Mouse (Mus musculus): Measurements from ENCODE around the gene Hk1. TPM values are rescaled to one million over a fixed set of nuclear protein-coding genes. Genes with fewer than 3 reads are reported as not detected.

The Hk1 gene
- polyA plus RNA-seq, 1 experiment from 2014 or later, result 38.5 TPM

DNA sequence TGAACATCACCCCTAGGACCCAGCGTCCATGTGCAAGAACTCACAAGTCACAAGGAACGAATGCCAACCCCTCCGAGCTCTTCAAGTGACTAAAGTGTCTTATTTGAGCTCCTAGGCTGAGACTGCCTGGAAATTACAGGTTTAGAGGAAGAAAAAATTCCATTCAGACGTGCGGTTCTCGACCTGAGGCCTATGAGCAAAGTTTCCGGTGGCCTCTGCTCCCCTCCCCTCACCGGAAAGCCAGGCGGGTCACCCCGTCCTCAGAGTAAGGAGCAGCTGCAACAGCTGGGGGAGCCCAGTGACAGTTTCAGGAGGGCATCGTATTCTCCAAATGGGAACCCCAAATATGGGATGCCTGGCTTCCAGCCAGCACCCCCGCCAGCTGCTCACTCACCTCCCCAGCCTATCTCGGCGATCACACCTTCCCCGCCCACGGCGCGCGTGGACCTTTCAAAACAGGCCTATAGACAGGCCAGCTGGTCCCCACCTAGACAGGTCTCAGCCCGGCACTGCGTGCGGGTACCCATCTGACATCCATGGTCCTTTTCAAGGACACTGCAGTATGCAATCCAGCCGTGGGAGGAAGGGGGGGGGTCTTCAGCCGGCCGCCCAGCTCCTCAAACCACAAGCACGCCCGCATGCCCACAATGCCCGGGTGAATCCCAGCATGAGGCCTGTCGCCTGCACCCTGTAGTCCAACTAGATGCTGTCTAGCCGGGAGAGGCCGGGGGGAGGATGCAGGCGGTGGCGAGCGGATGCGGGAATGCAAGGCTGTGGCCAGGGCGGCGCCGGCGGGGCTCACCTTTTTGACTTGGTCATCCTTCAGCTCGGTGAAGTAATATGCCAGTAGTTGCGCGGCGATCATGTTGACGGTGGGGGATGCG is 40.3 kb downstream of the Hk1 start:
- Histone ChIP-seq H3K9me3 (no peaks in the 10 kb centered on the region), H3K4me1 (peaks cover 42% of the 10 kb centered on the region), H3K36me3 (replicated peaks) (no peaks in the 10 kb centered on the region), H3K4me2 (peak overlapping the region; percentile 92), H3K4me3 (replicated peaks) (peak overlapping the region; percentile 59), H3K27me3 (0 out of 2 replicates have a peak, but pooled peaks cover 3% of the 10 kb centered on the region), H3K27ac (peak overlapping the region; percentile 91; the same call in 1 of the 2 replicates), H3K9ac (peak overlapping the region; percentile 66)
- peak; percentile 56 for ATAC-seq (ENCODE audit: low FRiP score)
- WGBS, result 3% methylated on average over 45 of the region's 45 CpGs

DNA sequence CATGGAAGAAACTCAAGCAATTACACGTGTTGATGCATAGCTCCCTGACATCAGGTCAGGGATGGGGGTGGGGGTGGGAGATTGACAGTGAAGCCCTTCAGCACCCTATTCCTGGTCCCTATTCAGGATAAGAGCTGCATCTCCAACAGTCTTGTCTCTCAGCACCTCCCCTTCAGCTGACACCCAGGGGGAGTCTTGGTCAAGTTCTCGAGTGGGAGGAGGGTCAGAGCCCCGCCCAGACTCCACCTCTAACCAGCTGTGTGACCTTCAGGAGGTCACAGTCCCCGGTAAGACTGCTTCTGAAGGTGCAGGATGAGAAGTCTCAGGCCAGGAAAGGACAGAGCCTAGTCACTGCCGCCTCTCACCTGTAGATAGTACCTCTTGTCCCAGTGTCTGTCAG is 41.1 kb downstream of the Hk1 start:
- ATAC-seq (ENCODE audit: low FRiP score), result no peak
- Histone ChIP-seq H3K9me3 (no peaks in the 10 kb centered on the region), H3K4me1 (peaks cover 42% of the 10 kb centered on the region), H3K27ac (no peak overlapping the region), H3K27me3 (0 out of 2 replicates have a peak, but pooled peaks cover 3% of the 10 kb centered on the region), H3K36me3 (replicated peaks) (no peaks in the 10 kb centered on the region), H3K4me2 (peak overlapping the region; percentile 92), H3K9ac (no peak overlapping the region), H3K4me3 (replicated peaks) (peak overlapping the region; percentile 59)
- 30% methylated on average over 5 of the region's 5 CpGs for WGBS

DNA sequence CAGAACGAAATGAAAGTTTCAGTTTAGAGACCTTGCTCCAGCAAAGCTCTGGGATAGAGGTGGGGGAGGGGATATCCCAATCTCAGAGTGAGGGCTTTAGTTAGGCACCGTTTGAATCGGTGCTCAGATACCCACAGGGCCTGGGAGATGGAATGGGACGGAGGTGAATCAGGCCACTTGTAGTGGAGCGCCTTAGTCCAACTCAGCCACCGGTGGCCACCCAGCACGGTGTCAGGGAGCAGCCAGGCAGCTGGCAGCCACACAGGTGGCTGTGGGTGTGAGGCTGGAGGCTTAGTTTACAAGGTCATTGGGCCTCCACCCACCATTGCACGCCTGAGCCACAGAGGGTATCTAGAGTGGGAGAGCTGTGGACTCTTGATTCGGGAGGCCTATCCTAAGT is 41.5 kb downstream of the Hk1 start:
- Histone ChIP-seq H3K27ac (no peak overlapping the region), H3K4me3 (replicated peaks) (no peak overlapping the region), H3K27me3 (0 out of 2 replicates have a peak, but pooled peaks cover 3% of the 10 kb centered on the region), H3K4me1 (peaks cover 42% of the 10 kb centered on the region), H3K4me2 (no peak overlapping the region), H3K9me3 (no peaks in the 10 kb centered on the region), H3K9ac (no peak overlapping the region), H3K36me3 (replicated peaks) (no peaks in the 10 kb centered on the region)
- 24% methylated on average over 9 of the region's 9 CpGs for WGBS
- no peak for ATAC-seq (ENCODE audit: low FRiP score)

DNA sequence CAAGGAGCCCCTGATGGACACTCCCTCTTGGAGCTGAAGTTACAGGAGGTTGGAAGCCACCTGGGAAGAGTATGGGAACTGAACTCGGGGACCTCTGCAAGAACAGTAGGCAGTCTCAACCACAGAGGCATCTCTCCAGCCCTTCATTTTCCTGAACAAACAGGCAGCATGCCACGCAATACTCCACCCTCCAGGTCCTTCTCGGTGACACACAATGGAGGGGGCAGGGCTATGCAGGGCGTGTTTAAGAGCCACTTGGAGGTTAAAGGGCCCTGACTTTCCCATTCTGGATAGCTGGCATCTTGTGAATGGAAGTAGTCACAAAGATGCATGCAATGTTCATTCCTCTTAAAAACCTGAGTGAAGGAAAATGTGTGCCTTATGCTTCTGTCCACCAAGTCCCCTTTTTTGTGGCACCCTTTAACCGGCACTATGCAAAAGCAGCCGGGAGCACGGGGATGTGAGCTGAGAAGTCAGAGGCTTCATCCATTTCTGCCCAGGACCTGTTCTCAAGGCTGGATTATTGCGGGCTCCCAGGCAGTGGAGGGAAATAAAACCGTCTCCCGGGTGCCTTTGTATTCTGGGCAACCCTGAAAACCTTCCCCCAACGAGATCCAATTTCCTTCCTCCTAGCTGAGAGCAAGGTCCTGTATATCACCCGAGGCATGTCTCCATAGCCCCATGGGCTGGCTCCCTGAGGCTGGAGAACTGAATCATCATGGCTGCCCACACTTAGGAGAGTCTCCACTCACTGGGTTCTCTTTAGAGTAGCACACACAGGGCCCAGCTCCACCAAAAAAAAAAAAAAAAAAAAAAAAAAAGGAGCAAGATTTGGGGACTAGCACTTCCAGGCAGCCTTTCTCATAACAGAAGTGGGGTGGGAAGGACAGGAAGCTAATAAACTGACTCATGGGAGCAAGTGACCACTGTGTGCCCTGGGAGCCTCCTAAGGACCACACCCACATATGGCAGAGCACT is 42.8 kb downstream of the Hk1 start:
- no peaks in the 10 kb centered on the region for H3K9me3 ChIP-seq
- 0 out of 2 replicates have a peak, but pooled peaks cover 3% of the 10 kb centered on the region for H3K27me3 ChIP-seq
- no peak overlapping the region for H3K9ac ChIP-seq
- H3K27ac ChIP-seq, result no peak overlapping the region
- ATAC-seq (ENCODE audit: low FRiP score), result no peak
- H3K4me3 ChIP-seq (replicated peaks), result no peak overlapping the region
- peaks cover 42% of the 10 kb centered on the region for H3K4me1 ChIP-seq
- 16% methylated on average over 12 of the region's 12 CpGs for WGBS
- no peaks in the 10 kb centered on the region for H3K36me3 ChIP-seq (replicated peaks)
- no peak overlapping the region for H3K4me2 ChIP-seq

DNA sequence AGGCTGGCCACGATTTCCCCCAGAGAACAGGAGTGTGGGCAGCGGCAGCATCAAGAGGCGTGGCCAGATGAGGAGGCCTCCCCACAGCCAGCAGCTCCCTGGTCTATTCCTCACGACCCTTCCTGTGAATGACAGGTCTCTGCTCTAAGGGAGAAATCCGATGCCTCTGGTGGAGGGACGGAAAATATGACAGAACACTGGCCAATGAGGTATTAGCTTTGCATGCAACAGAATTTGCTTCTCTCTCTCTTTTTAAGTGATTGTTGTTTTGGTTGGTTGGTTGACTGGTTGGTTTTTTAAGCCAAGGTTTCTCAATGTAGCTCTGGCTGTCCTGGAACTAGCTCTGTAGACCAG is 44.3 kb downstream of the Hk1 start:
- Histone ChIP-seq H3K27ac (no peak overlapping the region), H3K36me3 (replicated peaks) (no peaks in the 10 kb centered on the region), H3K4me2 (no peak overlapping the region), H3K9ac (no peak overlapping the region; the same call in 1 of the 2 replicates), H3K4me1 (peaks cover 35% of the 10 kb centered on the region), H3K27me3 (0 out of 2 replicates have a peak, but pooled peaks cover 3% of the 10 kb centered on the region), H3K4me3 (replicated peaks) (no peak overlapping the region), H3K9me3 (no peaks in the 10 kb centered on the region)
- no peak for ATAC-seq (ENCODE audit: low FRiP score)
- WGBS, result 10% methylated on average over 6 of the region's 6 CpGs

DNA sequence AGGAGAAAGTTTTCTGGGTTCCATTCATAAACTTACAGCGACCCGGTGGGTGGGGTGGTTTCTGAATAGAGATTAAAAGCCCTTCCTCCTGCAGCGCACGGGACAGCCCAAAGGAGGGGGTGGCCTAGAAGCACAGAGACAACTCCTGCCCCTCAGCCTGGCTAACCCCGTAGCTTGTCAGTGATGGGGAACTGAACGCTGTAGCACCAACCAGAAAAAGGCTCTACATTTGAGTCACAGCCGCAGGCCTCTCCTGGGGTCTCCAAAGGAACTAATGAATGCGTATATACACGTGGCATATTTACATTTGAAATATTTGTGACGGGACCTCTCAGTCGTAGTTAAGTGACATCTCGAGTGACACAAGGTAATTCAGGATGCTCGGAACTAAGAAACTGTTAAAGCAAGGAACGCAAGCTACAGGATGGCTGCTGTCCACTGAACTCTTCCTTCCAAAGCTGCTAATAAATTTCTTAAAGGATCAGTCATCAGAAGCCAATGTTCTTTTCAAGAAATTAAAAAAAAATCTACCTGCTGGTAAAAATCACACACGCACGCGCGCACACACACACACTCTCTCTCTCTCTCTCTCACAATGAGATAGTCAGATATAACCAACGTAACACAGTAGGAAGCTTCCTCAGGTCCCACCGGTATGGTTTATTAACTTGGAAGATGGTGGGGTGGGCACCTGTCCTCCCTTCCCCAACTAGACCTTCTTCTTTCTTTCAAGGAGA is 44.9 kb downstream of the Hk1 start:
- H3K27ac ChIP-seq, result no peak overlapping the region
- H3K4me2 ChIP-seq, result no peak overlapping the region
- 0 out of 2 replicates have a peak, but pooled peaks cover 3% of the 10 kb centered on the region for H3K27me3 ChIP-seq
- H3K4me1 ChIP-seq, result peaks cover 35% of the 10 kb centered on the region
- no peak for ATAC-seq (ENCODE audit: low FRiP score)
- 40% methylated on average over 20 of the region's 20 CpGs for WGBS
- H3K9me3 ChIP-seq, result no peaks in the 10 kb centered on the region
- H3K9ac ChIP-seq, result no peak overlapping the region; the same call in 1 of the 2 replicates
- no peaks in the 10 kb centered on the region for H3K36me3 ChIP-seq (replicated peaks)
- no peak overlapping the region for H3K4me3 ChIP-seq (replicated peaks)

DNA sequence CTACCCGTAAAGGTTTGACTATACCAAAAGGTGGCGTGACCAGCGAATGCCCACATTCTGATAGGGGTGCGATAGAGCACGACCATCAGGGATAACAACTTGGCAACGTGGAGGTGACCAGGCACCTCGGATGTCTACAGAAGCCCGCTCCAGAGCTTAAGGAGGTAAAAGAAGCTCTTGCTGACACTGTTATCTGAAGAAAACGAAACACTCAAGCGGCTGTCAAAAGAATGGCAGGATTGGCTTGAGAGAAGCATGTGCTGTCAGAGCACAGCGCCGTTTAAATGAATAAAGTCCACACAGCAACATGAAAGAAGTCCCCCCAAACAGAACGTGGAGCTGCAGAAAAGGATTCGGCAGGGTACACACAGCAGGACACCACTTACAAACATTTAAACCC is 46.4 kb downstream of the Hk1 start:
- H3K27me3 ChIP-seq, result 0 out of 2 replicates have a peak, but pooled peaks cover 3% of the 10 kb centered on the region
- H3K36me3 ChIP-seq (replicated peaks), result no peaks in the 10 kb centered on the region
- no peak overlapping the region for H3K4me2 ChIP-seq
- no peak overlapping the region for H3K4me3 ChIP-seq (replicated peaks)
- peaks cover 21% of the 10 kb centered on the region for H3K4me1 ChIP-seq
- 68% methylated on average over 14 of the region's 14 CpGs for WGBS
- ATAC-seq (ENCODE audit: low FRiP score), result no peak
- no peaks in the 10 kb centered on the region for H3K9me3 ChIP-seq
- no peak overlapping the region for H3K27ac ChIP-seq
- no peak overlapping the region for H3K9ac ChIP-seq

DNA sequence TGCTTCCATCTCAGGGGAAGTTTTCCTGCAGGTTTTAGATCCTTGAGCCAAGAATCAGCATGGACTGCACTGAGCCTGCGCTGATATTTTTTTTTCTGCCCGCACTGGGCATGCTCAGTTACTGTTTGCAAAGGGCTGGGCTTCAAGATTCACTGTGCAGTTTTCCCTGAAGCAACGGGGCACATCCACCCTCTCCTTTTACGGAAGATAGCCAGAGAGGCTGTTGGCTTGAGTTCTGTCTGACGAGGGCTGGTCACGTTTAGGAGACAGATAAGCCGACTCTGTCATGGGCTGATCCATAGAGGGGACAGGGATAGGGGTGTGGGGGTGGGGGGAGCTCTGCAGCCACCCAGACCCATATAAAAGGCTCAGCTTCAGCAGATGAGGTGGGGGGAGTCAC is 47.2 kb downstream of the Hk1 start:
- Histone ChIP-seq H3K27me3 (no peaks in the 10 kb centered on the region), H3K4me2 (no peak overlapping the region), H3K9me3 (no peaks in the 10 kb centered on the region), H3K9ac (no peak overlapping the region; the same call in 1 of the 2 replicates), H3K4me3 (replicated peaks) (no peak overlapping the region), H3K4me1 (peaks cover 21% of the 10 kb centered on the region), H3K36me3 (replicated peaks) (no peaks in the 10 kb centered on the region), H3K27ac (0 out of 2 replicates have a peak overlapping the region, but pooled peaks have one; percentile 31)
- 74% methylated on average over 7 of the region's 7 CpGs for WGBS
- no peak for ATAC-seq (ENCODE audit: low FRiP score)

DNA sequence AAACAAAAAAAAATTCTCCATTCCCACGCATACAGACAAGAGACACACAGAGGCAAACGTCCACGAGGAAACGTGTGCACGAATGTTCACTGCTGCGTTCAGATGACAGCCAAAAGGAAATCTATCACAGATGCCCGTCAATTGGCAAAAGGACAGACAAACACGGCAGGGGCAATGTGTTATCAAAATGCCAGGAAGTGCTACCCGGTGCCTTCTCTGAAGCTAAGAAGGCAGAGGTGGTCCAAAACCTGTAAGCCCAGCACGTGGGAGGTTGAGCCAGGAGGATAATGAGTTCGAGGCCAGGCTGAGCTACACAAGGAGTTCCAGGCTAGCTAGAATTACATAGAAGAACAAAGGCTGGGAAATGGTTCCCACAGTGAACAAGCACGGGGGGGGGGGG is 47.9 kb downstream of the Hk1 start:
- no peak overlapping the region for H3K4me3 ChIP-seq (replicated peaks)
- peaks cover 20% of the 10 kb centered on the region for H3K4me1 ChIP-seq
- H3K27ac ChIP-seq, result no peak overlapping the region
- no peak overlapping the region for H3K9ac ChIP-seq
- no peak overlapping the region for H3K4me2 ChIP-seq
- no peaks in the 10 kb centered on the region for H3K36me3 ChIP-seq (replicated peaks)
- WGBS, result 78% methylated on average over 12 of the region's 12 CpGs
- ATAC-seq (ENCODE audit: low FRiP score), result no peak
- H3K27me3 ChIP-seq, result no peaks in the 10 kb centered on the region
- no peaks in the 10 kb centered on the region for H3K9me3 ChIP-seq

DNA sequence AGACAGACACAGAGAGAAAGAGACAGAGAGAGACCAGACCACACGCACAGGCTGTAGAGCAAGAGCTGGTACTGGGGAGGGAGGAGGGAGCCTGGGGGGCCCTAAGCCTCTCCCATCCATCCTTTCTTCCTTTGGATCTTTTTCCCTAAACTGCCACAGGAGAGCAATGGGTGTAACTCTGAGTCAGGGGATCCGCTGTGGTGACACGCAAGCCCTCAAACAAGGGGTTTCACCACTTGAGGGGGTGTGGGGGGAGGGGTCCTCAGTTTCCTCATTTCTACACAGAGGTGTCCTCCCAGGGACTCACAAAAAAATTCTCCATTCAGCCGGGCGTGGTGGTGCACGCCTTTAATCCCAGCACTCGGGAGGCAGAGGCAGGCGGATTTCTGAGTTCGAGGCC is 48.4 kb downstream of the Hk1 start:
- no peak overlapping the region for H3K4me3 ChIP-seq (replicated peaks)
- no peak overlapping the region for H3K4me2 ChIP-seq
- H3K27ac ChIP-seq, result no peak overlapping the region
- WGBS, result 90% methylated on average over 9 of the region's 9 CpGs
- H3K9me3 ChIP-seq, result no peaks in the 10 kb centered on the region
- H3K27me3 ChIP-seq, result no peaks in the 10 kb centered on the region
- no peak overlapping the region for H3K9ac ChIP-seq
- no peak for ATAC-seq (ENCODE audit: low FRiP score)
- no peaks in the 10 kb centered on the region for H3K36me3 ChIP-seq (replicated peaks)
- peaks cover 16% of the 10 kb centered on the region for H3K4me1 ChIP-seq

DNA sequence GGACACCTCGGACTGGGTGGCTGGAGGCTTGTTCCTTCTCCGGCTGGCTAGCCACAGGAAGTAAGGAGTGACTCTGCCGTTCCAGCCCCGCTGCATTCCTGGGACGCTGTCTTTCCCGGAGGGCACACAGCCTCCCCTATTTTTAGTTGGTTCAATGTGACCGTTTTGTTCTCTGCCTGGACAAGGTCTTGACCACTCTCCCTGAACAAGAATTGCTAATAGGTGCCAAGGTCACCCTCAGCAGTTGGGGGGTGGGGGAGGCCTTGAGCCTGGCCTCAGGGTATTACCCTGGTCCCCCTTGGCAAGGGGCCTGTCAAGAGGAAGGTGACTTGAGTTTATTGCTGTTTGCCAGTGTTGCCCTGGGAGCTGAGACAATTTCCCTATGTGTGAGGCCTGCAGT is 49.9 kb downstream of the Hk1 start:
- H3K27me3 ChIP-seq, result no peaks in the 10 kb centered on the region

More for the DNA sequence above, 49.9 kb downstream of the Hk1 start:
- H3K4me1 ChIP-seq, result peaks cover 11% of the 10 kb centered on the region
- H3K4me2 ChIP-seq, result no peak overlapping the region
- no peak overlapping the region for H3K27ac ChIP-seq
- H3K9me3 ChIP-seq, result no peaks in the 10 kb centered on the region
- no peaks in the 10 kb centered on the region for H3K36me3 ChIP-seq (replicated peaks)
- WGBS, result 77% methylated on average over 7 of the region's 7 CpGs
- no peak overlapping the region for H3K4me3 ChIP-seq (replicated peaks)
- no peak for ATAC-seq (ENCODE audit: low FRiP score)
- no peak overlapping the region for H3K9ac ChIP-seq
